Mouse (Mus musculus) spleen, adult 2 months (tissue): Measurements from ENCODE around the gene Il10.

Source experiments
- CTCF ChIP-seq: fragments of 200-500 bp; IDR thresholded peaks from 2 replicates; pipeline ENCODE4 v1.5.1; 2011; ENCODE audit warnings: mild to moderate bottlenecking, inconsistent platforms; ENCODE audit not compliant: insufficient read depth, insufficient read length, insufficient replicate concordance; ENCODE audit errors: extremely low read depth
- POLR2A ChIP-seq: fragments of 200-500 bp; IDR thresholded peaks from 2 replicates; pipeline ENCODE4 v1.6.1; 2011; ENCODE audit warnings: low read depth, low read length, inconsistent platforms

DNA sequence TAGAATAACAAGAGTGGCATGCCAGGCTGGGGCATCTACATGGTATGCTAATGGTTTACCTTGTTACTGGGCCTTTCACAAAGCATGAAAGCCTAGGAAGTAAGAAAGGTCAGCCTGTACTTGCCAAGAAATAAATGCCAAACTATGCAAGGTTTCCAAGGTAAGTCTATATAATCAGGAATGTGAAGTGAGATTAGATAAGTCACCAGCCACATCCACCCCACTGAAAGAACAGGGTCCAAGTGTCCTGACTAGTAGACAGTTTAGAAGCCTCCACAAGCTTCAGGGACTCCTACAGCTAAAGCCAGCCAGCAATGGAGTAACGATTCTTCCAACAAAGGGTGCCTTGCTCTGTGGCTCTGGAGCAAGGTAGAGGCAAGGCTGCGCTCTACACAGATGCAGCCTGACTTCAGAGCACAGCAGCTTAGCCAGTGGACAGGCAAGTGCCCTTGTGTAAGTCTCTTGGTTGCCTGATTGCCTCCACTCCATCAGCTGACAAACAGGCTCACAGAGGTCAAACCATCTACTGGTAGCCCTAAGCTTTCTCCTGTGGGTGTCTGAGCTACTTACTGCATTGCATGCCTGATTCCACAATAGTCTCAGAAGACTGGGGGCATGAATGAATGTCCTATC lies 26.2 kb downstream of the Il10 start:
- TF ChIP-seq CTCF: no peak
- no peak for TF ChIP-seq POLR2A
